Mouse (Mus musculus) midbrain, postnatal 0 days (tissue): ENCODE measurements around the gene Nomo1. TPM values are rescaled to one million over a fixed set of nuclear protein-coding genes. Genes with fewer than 3 reads are reported as not detected.

Experiments
- ATAC-seq: fragments of 200-750 bp; cut with Nextera tagmentation; 2 replicates; pipeline ENCODE4 v1.8.0; 2017; ENCODE audit warnings: moderate number of reproducible peaks, mild to moderate bottlenecking, moderate TSS enrichment, moderate library complexity; ENCODE audit not compliant: low FRiP score
- DNase-seq: peaks from one replicate; pipeline ENCODE4 v3.0.0-alpha.2; 2015; ENCODE audit warnings: low spot score
- H3K27ac ChIP-seq: fragments of 300-500 bp; sonication (generic); 2 replicates; pipeline ENCODE4 v1.5.1; 2014; ENCODE audit warnings: low read depth, mild to moderate bottlenecking, low read length, mixed read lengths
- H3K27me3 ChIP-seq: fragments of 300-500 bp; sonication (generic); 2 replicates; pipeline ENCODE4 v1.6.1; 2014; ENCODE audit warnings: low read length, control low read depth, mixed read lengths; ENCODE audit not compliant: insufficient read depth
- H3K36me3 ChIP-seq: fragments of 300-500 bp; sonication (generic); 2 replicates; pipeline ENCODE4 v1.6.1; 2014; ENCODE audit warnings: low read length, control low read depth, mixed read lengths; ENCODE audit not compliant: insufficient read depth
- H3K4me1 ChIP-seq: fragments of 300-500 bp; sonication (generic); 2 replicates; pipeline ENCODE4 v1.6.1; 2014; ENCODE audit warnings: mild to moderate bottlenecking, control low read depth, antibody characterized with exemption, low read length, mixed read lengths; ENCODE audit not compliant: insufficient read depth
- H3K4me2 ChIP-seq: fragments of 300-500 bp; sonication (generic); 2 replicates; pipeline ENCODE4 v1.6.1; 2014; ENCODE audit warnings: low read depth, mild to moderate bottlenecking, low read length, mixed read lengths; ENCODE audit not compliant: poor library complexity, severe bottlenecking
- H3K4me3 ChIP-seq: fragments of 300-500 bp; sonication (generic); 2 replicates; pipeline ENCODE4 v1.5.1; 2014; ENCODE audit warnings: low read depth, mild to moderate bottlenecking, low read length, moderate library complexity
- H3K9ac ChIP-seq: fragments of 300-500 bp; sonication (generic); replicated peaks from 2 replicates; pipeline ENCODE4 v1.6.1; 2014; ENCODE audit warnings: mild to moderate bottlenecking, low read length, moderate library complexity, mixed read lengths; ENCODE audit not compliant: poor library complexity, severe bottlenecking
- H3K9me3 ChIP-seq: fragments of 300-500 bp; sonication (generic); 2 replicates; pipeline ENCODE4 v1.6.1; 2016; ENCODE audit warnings: low read length, control low read depth
- CTCF ChIP-seq: IDR thresholded peaks from 2 replicates; pipeline ENCODE4 v1.5.1; 2016; ENCODE audit warnings: antibody characterized with exemption, mild to moderate bottlenecking
- WGBS: fragments of 180-500 bp; shearing (Covaris S2); extraction: QIAGEN DNeasy Blood & Tissue Kit; methylation state at CpG from one replicate; pipeline ENCODE4 v1.1.7; 2014; 5-methylcytosine and 5-hydroxymethylcytosine counted together
- polyA plus RNA-seq: library from polyadenylated mRNA; unstranded; fragments of >200 nt; fragmentation: Nextera tagmentation; extraction: Ambion mirVana; gene quantifications from 2 replicates; pipeline ENCODE4 v1.2.1, GENCODE M21; 2015
- total RNA-seq: library from RNA; depleted of rRNA; stranded (reverse); fragments of >200 nt; gene quantifications from 2 replicates; pipeline ENCODE4 v1.2.3, GENCODE M21; 2014

Gene Nomo1
- total and polyA plus RNA-seq, 2 experiments from 2014 or later = 38.7 to 44.2 TPM

GRCm38 (mm10) chr7:46009578-46009977, 23.9 kb upstream of the Nomo1 start:
- DNase-seq (peak; percentile 86), ATAC-seq (peak; percentile 44; the same call in 1 of the 2 replicates)
- Histone ChIP-seq H3K36me3 (no peaks in the 10 kb centered on the region), H3K9me3 (no peaks in the 10 kb centered on the region), H3K27ac (no peak overlapping the region), H3K27me3 (no peaks in the 10 kb centered on the region), H3K9ac (no peak overlapping the region), H3K4me1 (no peaks in the 10 kb centered on the region), H3K4me2 (no peak overlapping the region), H3K4me3 (no peak overlapping the region)
- peak; percentile 94 for TF ChIP-seq CTCF
- WGBS = 14% methylated on average over 5 of the region's 5 CpGs

DNA sequence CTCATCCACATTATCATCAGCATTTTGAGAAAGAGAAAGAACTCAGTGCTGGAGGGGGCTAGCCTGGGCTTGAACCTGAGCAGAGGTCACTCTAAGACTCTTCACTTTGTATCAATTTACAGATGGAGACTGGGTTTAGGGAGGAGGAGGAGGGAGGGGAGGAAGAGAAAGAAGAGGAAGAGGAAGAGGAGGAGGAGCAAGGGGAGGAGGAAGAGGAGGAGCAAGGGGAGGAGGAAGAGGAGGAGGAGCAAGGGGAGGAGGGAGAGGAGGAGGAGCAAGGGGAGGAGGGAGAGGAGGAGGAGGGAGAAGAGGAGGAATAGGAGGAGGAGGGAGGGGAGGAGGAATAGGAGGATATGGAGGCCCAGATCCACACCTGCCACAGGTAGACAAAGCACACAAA, 21.4 kb upstream of the Nomo1 start:
- Histone ChIP-seq H3K27ac (no peak overlapping the region), H3K4me3 (no peak overlapping the region), H3K9me3 (no peaks in the 10 kb centered on the region), H3K9ac (no peak overlapping the region), H3K36me3 (no peaks in the 10 kb centered on the region), H3K4me2 (no peak overlapping the region), H3K27me3 (no peaks in the 10 kb centered on the region), H3K4me1 (no peaks in the 10 kb centered on the region)
- no peak for ATAC-seq
- TF ChIP-seq CTCF = no peak
- DNase-seq = no peak

DNA sequence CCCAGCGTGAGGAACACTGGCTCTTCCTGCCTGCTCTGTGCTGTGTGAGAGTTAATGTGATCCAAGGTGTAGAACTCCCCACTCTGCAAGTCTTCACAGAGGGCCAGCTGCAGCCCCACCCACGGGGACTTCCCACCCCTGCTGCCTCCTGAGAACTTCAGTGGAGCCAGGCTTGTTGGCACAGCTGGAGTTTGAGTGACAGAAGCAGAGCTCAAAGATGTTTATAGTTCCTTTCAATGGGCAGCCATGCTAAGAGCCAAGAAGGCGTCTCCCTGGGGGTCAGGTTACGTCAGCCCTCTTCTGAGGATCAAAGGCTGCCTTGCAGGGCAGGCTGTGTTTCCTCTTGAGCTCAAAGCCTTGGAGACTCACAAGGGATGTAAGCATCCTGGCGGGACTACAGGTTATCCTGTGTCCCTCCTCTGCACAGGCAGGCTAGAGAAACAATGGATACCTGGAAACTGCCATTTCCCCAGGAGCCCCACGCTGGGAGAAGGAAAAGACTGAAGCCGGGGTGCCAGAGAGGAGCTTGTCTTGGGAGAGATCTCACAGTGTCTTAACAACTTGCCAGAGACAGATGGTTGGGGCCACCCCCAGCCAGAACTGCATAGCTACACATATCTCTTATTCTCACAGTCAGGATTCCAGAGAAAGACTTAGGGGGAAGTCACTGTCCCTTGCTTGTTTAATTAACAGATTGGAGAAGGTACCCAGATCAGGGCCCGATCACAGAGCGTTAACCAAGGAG, 20.1 kb upstream of the Nomo1 start:
- H3K9ac ChIP-seq = no peak overlapping the region
- TF ChIP-seq CTCF = no peak
- DNase-seq = peak; percentile 41
- no peaks in the 10 kb centered on the region for H3K36me3 ChIP-seq
- H3K4me1 ChIP-seq = no peaks in the 10 kb centered on the region
- WGBS = 19% methylated on average over 9 of the region's 9 CpGs
- H3K9me3 ChIP-seq = no peaks in the 10 kb centered on the region
- no peaks in the 10 kb centered on the region for H3K27me3 ChIP-seq
- peak overlapping the region; percentile 4; the same call in 1 of the 2 replicates for H3K27ac ChIP-seq
- no peak overlapping the region for H3K4me3 ChIP-seq
- ATAC-seq = peak; percentile 53
- no peak overlapping the region for H3K4me2 ChIP-seq

GRCm38 (mm10) chr7:46019594-46019993, 13.9 kb upstream of the Nomo1 start:
- Histone ChIP-seq H3K27ac (no peak overlapping the region), H3K4me1 (no peaks in the 10 kb centered on the region), H3K36me3 (no peaks in the 10 kb centered on the region), H3K9me3 (no peaks in the 10 kb centered on the region), H3K4me2 (no peak overlapping the region), H3K27me3 (no peaks in the 10 kb centered on the region), H3K4me3 (no peak overlapping the region), H3K9ac (no peak overlapping the region)
- 75% methylated on average over 3 of the region's 3 CpGs for WGBS
- ATAC-seq (no peak), DNase-seq (no peak)
- no peak for TF ChIP-seq CTCF

- Histone ChIP-seq H3K27ac (no peak overlapping the region), H3K9ac (no peak overlapping the region), H3K27me3 (no peaks in the 10 kb centered on the region), H3K4me1 (no peaks in the 10 kb centered on the region), H3K36me3 (no peaks in the 10 kb centered on the region), H3K9me3 (no peaks in the 10 kb centered on the region), H3K4me2 (no peak overlapping the region), H3K4me3 (no peak overlapping the region)
- DNase-seq (no peak), ATAC-seq (no peak)
- 24% methylated on average over 4 of the region's 4 CpGs for WGBS
- no peak for TF ChIP-seq CTCF
Measured at GRCm38 (mm10) chr7:46021951-46022350, 11.5 kb upstream of the Nomo1 start.

DNA sequence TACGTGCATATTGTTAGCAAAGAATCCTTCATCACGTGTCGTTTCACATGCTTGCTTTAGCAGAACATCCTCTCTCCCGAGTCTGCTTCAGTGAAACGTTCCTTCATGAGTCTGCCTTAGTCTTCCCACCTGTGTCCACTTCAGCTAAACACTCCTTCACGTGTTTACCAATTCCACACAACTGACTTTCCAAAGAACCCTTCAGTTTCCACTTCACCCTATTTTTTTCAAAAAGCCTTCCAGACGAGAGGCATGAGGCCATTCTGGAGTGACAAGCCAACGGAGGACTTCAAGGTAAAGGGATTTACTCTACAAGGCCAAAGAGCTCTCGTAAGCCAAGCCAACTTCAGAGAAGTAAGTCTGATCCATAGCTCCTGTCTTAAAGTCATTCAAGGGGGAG, 8.1 kb upstream of the Nomo1 start:
- ATAC-seq (no peak), DNase-seq (no peak)
- Histone ChIP-seq H3K27ac (no peak overlapping the region), H3K4me1 (no peaks in the 10 kb centered on the region), H3K27me3 (no peaks in the 10 kb centered on the region), H3K4me3 (no peak overlapping the region), H3K36me3 (no peaks in the 10 kb centered on the region), H3K9me3 (no peaks in the 10 kb centered on the region), H3K9ac (no peak overlapping the region), H3K4me2 (no peak overlapping the region)
- TF ChIP-seq CTCF = no peak
- WGBS = 81% methylated on average over 9 of the region's 9 CpGs
